Mouse (Mus musculus) hindbrain, embryonic 15.5 days (tissue): Measurements from ENCODE around the gene Rasd2. TPM values are rescaled to one million over a fixed set of nuclear protein-coding genes. Genes with fewer than 3 reads are reported as not detected.

Experiments
- ATAC-seq: fragments of 200-750 bp; cut with Nextera tagmentation; 2 replicates; pipeline ENCODE4 v1.8.0; 2017; ENCODE audit warnings: low read depth, moderate number of reproducible peaks, moderate TSS enrichment; ENCODE audit not compliant: low FRiP score
- H3K27ac ChIP-seq: fragments of 300-500 bp; sonication (generic); replicated peaks from 2 replicates; pipeline ENCODE4 v1.5.1; 2015; ENCODE audit warnings: mild to moderate bottlenecking, inconsistent platforms
- H3K27me3 ChIP-seq: fragments of 300-500 bp; sonication (generic); 2 replicates; pipeline ENCODE4 v1.6.1; 2015; ENCODE audit warnings: control low read depth, inconsistent platforms
- H3K36me3 ChIP-seq: fragments of 300-500 bp; sonication (generic); 2 replicates; pipeline ENCODE4 v1.6.1; 2015; ENCODE audit warnings: control low read depth, inconsistent platforms
- H3K4me1 ChIP-seq: fragments of 300-500 bp; sonication (generic); replicated peaks from 2 replicates; pipeline ENCODE4 v1.6.1; 2015; ENCODE audit warnings: control low read depth, inconsistent platforms
- H3K4me2 ChIP-seq: fragments of 300-500 bp; sonication (generic); 2 replicates; pipeline ENCODE4 v1.6.1; 2015; ENCODE audit warnings: moderate library complexity, mild to moderate bottlenecking, inconsistent platforms
- H3K4me3 ChIP-seq: fragments of 300-500 bp; sonication (generic); 2 replicates; pipeline ENCODE4 v1.5.1; 2015; ENCODE audit warnings: mild to moderate bottlenecking, inconsistent platforms
- H3K9ac ChIP-seq: fragments of 300-500 bp; sonication (generic); 2 replicates; pipeline ENCODE4 v1.6.1; 2015; ENCODE audit warnings: inconsistent platforms
- H3K9me3 ChIP-seq: fragments of 300-500 bp; sonication (generic); 2 replicates; pipeline ENCODE4 v1.6.1; 2016; ENCODE audit warnings: control low read depth, inconsistent platforms
- WGBS: fragments of 180-500 bp; shearing (Covaris S2); methylation state at CpG from one replicate; pipeline ENCODE4 v1.1.7; 2015; 5-methylcytosine and 5-hydroxymethylcytosine counted together
- polyA plus RNA-seq: library from polyadenylated mRNA; unstranded; fragments of >200 nt; fragmentation: Nextera tagmentation; extraction: Ambion mirVana; gene quantifications from 2 replicates; pipeline ENCODE4 v1.2.1, GENCODE M21; 2015

Rasd2 gene
- polyA plus RNA-seq, 1 experiment from 2014 or later, result 5.7 TPM

DNA sequence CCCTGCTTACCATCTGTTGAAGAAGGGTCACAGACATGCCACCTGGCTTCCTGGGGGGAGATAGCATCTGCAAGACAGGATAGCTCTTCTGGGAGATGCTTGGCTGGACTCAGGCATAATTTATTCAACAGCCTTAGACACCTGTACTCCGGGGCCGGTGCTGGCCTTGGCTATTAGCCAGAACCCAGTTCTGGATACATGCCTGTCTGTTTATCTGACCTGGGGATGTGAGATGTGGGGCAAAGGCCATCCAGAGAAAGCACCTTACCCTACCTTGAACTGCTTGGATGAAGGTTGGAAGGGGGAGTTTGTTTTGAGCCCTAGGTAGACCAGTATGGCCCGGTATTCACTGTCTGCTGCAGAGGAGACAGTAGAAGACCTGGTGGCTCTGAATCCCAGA, 10.8 kb upstream of the Rasd2 start:
- no peak overlapping the region for H3K4me2 ChIP-seq
- WGBS, result 78% methylated on average over 3 of the region's 3 CpGs
- no peaks in the 10 kb centered on the region for H3K27me3 ChIP-seq
- H3K36me3 ChIP-seq, result no peaks in the 10 kb centered on the region
- no peak overlapping the region for H3K4me3 ChIP-seq
- no peak overlapping the region for H3K9ac ChIP-seq
- no peaks in the 10 kb centered on the region for H3K9me3 ChIP-seq
- H3K27ac ChIP-seq, result no peak overlapping the region
- H3K4me1 ChIP-seq, result peaks cover 8% of the 10 kb centered on the region; the same call in 1 of the 2 replicates
- no peak for ATAC-seq

GRCm38 (mm10) chr8:75203420-75203819, 10.3 kb upstream of the Rasd2 start:
- WGBS, result 89% methylated on average over 2 of the region's 2 CpGs
- ATAC-seq, result no peak
- no peaks in the 10 kb centered on the region for H3K27me3 ChIP-seq

GRCm38 (mm10) chr8:75204190-75204868, 9.4 kb upstream of the Rasd2 start:
- no peak overlapping the region for H3K9ac ChIP-seq
- H3K27ac ChIP-seq, result no peak overlapping the region
- peaks cover 4% of the 10 kb centered on the region; the same call in 1 of the 2 replicates for H3K4me1 ChIP-seq
- WGBS, result 82% methylated on average over 13 of the region's 13 CpGs
- no peaks in the 10 kb centered on the region for H3K36me3 ChIP-seq
- no peak overlapping the region for H3K4me2 ChIP-seq
- no peaks in the 10 kb centered on the region for H3K27me3 ChIP-seq
- ATAC-seq, result no peak
- no peak overlapping the region for H3K4me3 ChIP-seq
- H3K9me3 ChIP-seq, result no peaks in the 10 kb centered on the region

More at GRCm38 (mm10) chr8:75203420-75203819, 10.3 kb upstream of the Rasd2 start:
- H3K4me3 ChIP-seq, result no peak overlapping the region
- no peak overlapping the region for H3K27ac ChIP-seq
- H3K4me2 ChIP-seq, result no peak overlapping the region
- no peak overlapping the region for H3K9ac ChIP-seq
- H3K9me3 ChIP-seq, result no peaks in the 10 kb centered on the region
- H3K36me3 ChIP-seq, result no peaks in the 10 kb centered on the region
- peaks cover 8% of the 10 kb centered on the region; the same call in 1 of the 2 replicates for H3K4me1 ChIP-seq

GRCm38 (mm10) chr8:75211461-75211860, 2.3 kb upstream of the Rasd2 start:
- no peak overlapping the region for H3K4me3 ChIP-seq
- ATAC-seq, result no peak
- no peak overlapping the region for H3K4me2 ChIP-seq
- WGBS, result 48% methylated on average over 3 of the region's 3 CpGs
- no peak overlapping the region for H3K9ac ChIP-seq
- H3K27me3 ChIP-seq, result peaks cover 37% of the 10 kb centered on the region
- H3K9me3 ChIP-seq, result no peaks in the 10 kb centered on the region
- no peak overlapping the region for H3K27ac ChIP-seq
- H3K4me1 ChIP-seq, result peaks cover 15% of the 10 kb centered on the region
- H3K36me3 ChIP-seq, result no peaks in the 10 kb centered on the region

GRCm38 (mm10) chr8:75212631-75213306, 975 bp upstream of the Rasd2 start:
- H3K4me3 ChIP-seq, result peak overlapping the region; percentile 67
- peaks cover 15% of the 10 kb centered on the region for H3K4me1 ChIP-seq
- peaks cover 44% of the 10 kb centered on the region for H3K27me3 ChIP-seq
- H3K9ac ChIP-seq, result peak overlapping the region; percentile 57
- no peak overlapping the region for H3K27ac ChIP-seq
- under 1% methylated on average over 62 of the region's 63 CpGs for WGBS
- no peaks in the 10 kb centered on the region for H3K9me3 ChIP-seq
- H3K4me2 ChIP-seq, result peak overlapping the region; percentile 100
- no peaks in the 10 kb centered on the region for H3K36me3 ChIP-seq
- peak; percentile 95 for ATAC-seq

DNA sequence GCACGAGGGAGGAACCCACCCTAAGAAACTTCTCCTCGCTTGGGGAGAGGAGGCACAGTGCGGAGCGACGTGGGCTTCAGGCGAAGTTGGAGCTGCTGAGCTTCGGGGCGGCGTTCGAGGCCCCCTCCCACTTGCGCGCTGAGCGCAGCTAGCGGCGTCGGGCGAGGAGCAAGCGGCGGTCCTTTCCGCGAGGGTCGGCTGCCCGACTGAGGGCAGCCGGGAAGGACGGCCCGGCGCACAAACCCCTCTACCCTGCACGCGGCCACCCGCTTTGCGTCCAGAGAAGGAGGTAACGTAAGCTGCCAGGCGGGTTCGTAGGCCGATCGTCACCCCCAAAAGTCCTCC, 465 bp upstream of the Rasd2 start:
- no peak overlapping the region for H3K27ac ChIP-seq
- no peaks in the 10 kb centered on the region for H3K9me3 ChIP-seq
- H3K4me1 ChIP-seq, result peaks cover 15% of the 10 kb centered on the region
- peak overlapping the region; percentile 100 for H3K4me2 ChIP-seq
- no peaks in the 10 kb centered on the region for H3K36me3 ChIP-seq
- H3K4me3 ChIP-seq, result peak overlapping the region; percentile 67
- peak overlapping the region; percentile 57 for H3K9ac ChIP-seq
- WGBS, result under 1% methylated on average over 34 of the region's 36 CpGs
- ATAC-seq, result peak; percentile 64
- H3K27me3 ChIP-seq, result peaks cover 44% of the 10 kb centered on the region

- Histone ChIP-seq H3K4me2 (no peak overlapping the region), H3K9me3 (no peaks in the 10 kb centered on the region), H3K27ac (no peak overlapping the region), H3K9ac (no peak overlapping the region), H3K27me3 (peaks cover 44% of the 10 kb centered on the region), H3K4me3 (no peak overlapping the region), H3K36me3 (no peaks in the 10 kb centered on the region), H3K4me1 (peaks cover 15% of the 10 kb centered on the region)
- 64% methylated on average over 1 of the region's 1 CpGs for WGBS
- ATAC-seq, result no peak
These were observed 1.3 kb downstream of the Rasd2 start for GRCm38 (mm10) chr8:75215046-75215445.

DNA sequence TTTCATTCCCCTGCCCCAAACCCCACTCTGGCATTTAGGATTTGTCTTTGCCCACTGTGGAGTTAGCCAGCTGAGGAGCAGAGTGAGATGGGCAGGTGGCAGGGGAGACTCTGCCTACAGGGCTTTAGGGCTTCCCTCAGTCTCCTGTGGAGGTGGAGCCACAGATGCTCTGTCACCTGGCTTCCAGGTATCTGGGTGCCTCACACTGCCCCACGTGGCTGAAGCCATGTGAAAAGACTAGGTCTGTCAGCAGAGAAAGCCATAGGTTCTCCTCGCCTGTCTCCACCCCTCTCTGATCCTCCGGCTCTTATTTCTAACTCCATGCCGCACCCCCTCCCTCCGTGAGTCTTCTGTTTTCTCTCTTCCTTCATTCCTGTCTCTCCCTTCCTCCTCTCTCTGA, 2.2 kb downstream of the Rasd2 start:
- Histone ChIP-seq H3K36me3 (no peaks in the 10 kb centered on the region), H3K4me1 (peaks cover 21% of the 10 kb centered on the region), H3K9me3 (no peaks in the 10 kb centered on the region), H3K27me3 (peaks cover 44% of the 10 kb centered on the region), H3K4me2 (no peak overlapping the region), H3K27ac (no peak overlapping the region), H3K9ac (no peak overlapping the region), H3K4me3 (no peak overlapping the region)
- no peak for ATAC-seq
- WGBS, result 27% methylated on average over 5 of the region's 5 CpGs

- Histone ChIP-seq H3K4me3 (no peak overlapping the region), H3K27me3 (peaks cover 40% of the 10 kb centered on the region)
- 75% methylated on average over 8 of the region's 8 CpGs for WGBS
These were observed 3.1 kb downstream of the Rasd2 start for GRCm38 (mm10) chr8:75216886-75217285.

GRCm38 (mm10) chr8:75217969-75218368, 4.2 kb downstream of the Rasd2 start:
- no peak for ATAC-seq
- peaks cover 17% of the 10 kb centered on the region for H3K4me1 ChIP-seq

More at GRCm38 (mm10) chr8:75216886-75217285, 3.1 kb downstream of the Rasd2 start:
- Histone ChIP-seq H3K36me3 (no peaks in the 10 kb centered on the region), H3K9ac (no peak overlapping the region), H3K4me1 (peaks cover 21% of the 10 kb centered on the region), H3K27ac (no peak overlapping the region), H3K9me3 (no peaks in the 10 kb centered on the region), H3K4me2 (no peak overlapping the region)
- no peak for ATAC-seq

DNA sequence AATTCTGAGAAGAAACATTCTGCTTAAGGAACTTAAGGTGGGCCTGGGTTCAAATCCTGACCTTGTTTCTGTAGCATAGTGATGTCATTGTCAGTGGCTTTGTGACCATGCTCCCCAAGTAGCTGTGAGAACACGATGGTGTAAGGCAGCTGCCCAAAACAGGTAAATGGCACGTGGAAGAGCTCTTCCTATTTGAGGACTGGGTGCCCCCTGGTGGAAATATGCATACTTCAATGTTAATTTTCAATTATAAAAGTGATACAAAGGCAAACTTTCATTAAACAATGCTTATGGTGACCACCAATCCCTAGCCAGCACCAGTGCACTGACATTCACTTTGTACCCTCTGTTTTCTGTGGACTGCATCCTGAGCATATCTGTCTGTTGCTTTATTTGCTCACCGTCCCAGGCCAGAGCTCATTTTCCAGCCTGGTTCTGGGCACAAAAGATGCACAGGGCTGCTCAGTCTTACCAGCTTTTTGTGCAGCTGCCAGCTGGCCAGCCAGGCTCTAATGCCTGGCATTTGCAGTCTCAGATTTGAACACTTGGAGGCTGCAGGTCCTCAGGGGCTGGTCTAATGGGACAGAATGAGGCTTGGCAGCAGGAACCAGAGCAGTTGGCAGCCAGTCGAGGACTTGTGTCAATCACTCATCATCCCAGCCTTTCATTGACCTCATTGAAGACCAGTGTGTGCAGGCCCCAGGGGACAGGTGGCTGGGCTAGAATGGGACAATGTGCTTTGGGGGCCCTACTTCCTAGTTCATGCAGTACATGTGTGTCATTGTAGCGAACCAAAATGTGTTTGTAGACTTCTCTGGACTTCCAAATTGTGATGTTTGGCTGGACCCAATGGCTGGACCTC, 6.4 kb downstream of the Rasd2 start:
- no peak overlapping the region for H3K4me3 ChIP-seq
- WGBS, result 33% methylated on average over 5 of the region's 5 CpGs
- H3K9ac ChIP-seq, result no peak overlapping the region
- peak; percentile 52 for ATAC-seq
- peaks cover 6% of the 10 kb centered on the region; the same call in 1 of the 2 replicates for H3K4me1 ChIP-seq
- no peak overlapping the region for H3K4me2 ChIP-seq
- H3K27ac ChIP-seq, result no peak overlapping the region
- H3K36me3 ChIP-seq, result no peaks in the 10 kb centered on the region
- peaks cover 21% of the 10 kb centered on the region for H3K27me3 ChIP-seq
- H3K9me3 ChIP-seq, result no peaks in the 10 kb centered on the region

More at GRCm38 (mm10) chr8:75217969-75218368, 4.2 kb downstream of the Rasd2 start:
- H3K27me3 ChIP-seq, result peaks cover 37% of the 10 kb centered on the region
- H3K9ac ChIP-seq, result no peak overlapping the region
- H3K9me3 ChIP-seq, result no peaks in the 10 kb centered on the region
- WGBS, result 20% methylated on average over 4 of the region's 4 CpGs
- no peaks in the 10 kb centered on the region for H3K36me3 ChIP-seq
- H3K4me3 ChIP-seq, result no peak overlapping the region
- H3K27ac ChIP-seq, result no peak overlapping the region
- H3K4me2 ChIP-seq, result no peak overlapping the region

- no peak for ATAC-seq
- no peaks in the 10 kb centered on the region for H3K36me3 ChIP-seq
- H3K9me3 ChIP-seq, result no peaks in the 10 kb centered on the region
- 73% methylated on average over 5 of the region's 5 CpGs for WGBS
- H3K4me1 ChIP-seq, result peaks cover 6% of the 10 kb centered on the region; the same call in 1 of the 2 replicates
- H3K27ac ChIP-seq, result no peak overlapping the region
- no peak overlapping the region for H3K4me3 ChIP-seq
- H3K9ac ChIP-seq, result no peak overlapping the region
- no peak overlapping the region for H3K4me2 ChIP-seq
- no peaks in the 10 kb centered on the region for H3K27me3 ChIP-seq
These were observed 8.9 kb downstream of the Rasd2 start for GRCm38 (mm10) chr8:75222665-75223064.
